Mouse (Mus musculus) myocyte (in vitro differentiated cells): ENCODE results near the gene Arglu1. TPM values are rescaled to one million over a fixed set of nuclear protein-coding genes. Genes with fewer than 3 reads are reported as not detected.

Experiments used
- H3K27me3 ChIP-seq: one replicate; pipeline ENCODE4 v1.6.1; 2011; ENCODE audit not compliant: control insufficient read depth, insufficient read depth, insufficient read length
- H3K36me3 ChIP-seq: one replicate; pipeline ENCODE4 v1.6.1; 2011; ENCODE audit not compliant: control insufficient read depth, insufficient read depth
- H3K4me2 ChIP-seq: one replicate; pipeline ENCODE4 v1.6.1; 2011; ENCODE audit warnings: low read depth, control low read depth
- H3K4me3 ChIP-seq: one replicate; pipeline ENCODE4 v1.5.1; 2011; ENCODE audit warnings: mild to moderate bottlenecking, control low read depth, moderate library complexity
- H3K79me2 ChIP-seq: one replicate; pipeline ENCODE4 v1.6.1; 2011; ENCODE audit not compliant: control insufficient read depth, insufficient read depth
- H3ac ChIP-seq: one replicate; pipeline ENCODE4 v1.6.1; 2011; ENCODE audit not compliant: control insufficient read depth, insufficient read length
- CEBPB ChIP-seq: IDR thresholded peaks from 2 replicates; pipeline ENCODE4 v1.6.1; 2011; ENCODE audit warnings: mild to moderate bottlenecking, moderate library complexity; ENCODE audit not compliant: poor library complexity, insufficient read depth, severe bottlenecking
- E2F4 ChIP-seq: IDR thresholded peaks from one replicate; pipeline ENCODE4 v1.6.1; 2011; ENCODE audit warnings: mild to moderate bottlenecking, control low read depth, moderate library complexity; ENCODE audit not compliant: insufficient read depth
- MAX ChIP-seq: IDR thresholded peaks from one replicate; pipeline ENCODE4 v1.6.1; 2011; ENCODE audit warnings: low read depth, mild to moderate bottlenecking, control low read depth
- MYOD1 ChIP-seq, 3 experiments: IDR thresholded peaks; one replicate each; pipeline ENCODE4 v1.6.1; 2011; ENCODE audit warnings: control low read depth in 2 of 3, low read depth in 2 of 3, mild to moderate bottlenecking in 2 of 3, moderate library complexity in 1 of 3; ENCODE audit not compliant: insufficient read length in 2 of 3, control insufficient read depth in 1 of 3
- MYOG ChIP-seq, 3 experiments: IDR thresholded peaks; one replicate each; pipeline ENCODE4 v1.6.1; 2011; ENCODE audit warnings: control low read depth in 2 of 3, low read depth in 2 of 3, mild to moderate bottlenecking in 2 of 3; ENCODE audit not compliant: insufficient read length in 2 of 3, control insufficient read depth in 1 of 3, insufficient read depth in 1 of 3
- POLR2A ChIP-seq: IDR thresholded peaks from one replicate; pipeline ENCODE4 v1.6.1; 2011; ENCODE audit warnings: low read depth, mild to moderate bottlenecking, control low read depth, moderate library complexity; ENCODE audit not compliant: insufficient read length
- POLR2AphosphoS2 ChIP-seq: IDR thresholded peaks from one replicate; pipeline ENCODE4 v1.6.1; 2011; ENCODE audit warnings: low read depth, control low read depth; ENCODE audit not compliant: insufficient read length
- REST ChIP-seq: IDR thresholded peaks from one replicate; pipeline ENCODE4 v1.6.1; 2011; ENCODE audit warnings: mild to moderate bottlenecking, control low read depth, moderate library complexity; ENCODE audit not compliant: insufficient read depth, insufficient read length
- SRF ChIP-seq: IDR thresholded peaks from one replicate; pipeline ENCODE4 v1.6.1; 2011; ENCODE audit warnings: low read depth; ENCODE audit not compliant: control insufficient read depth, insufficient read length
- TCF12 ChIP-seq: IDR thresholded peaks from one replicate; pipeline ENCODE4 v1.6.1; 2011; ENCODE audit warnings: mild to moderate bottlenecking, control low read depth; ENCODE audit not compliant: poor library complexity, insufficient read depth, severe bottlenecking
- TCF3 ChIP-seq: IDR thresholded peaks from one replicate; pipeline ENCODE4 v1.6.1; 2011; ENCODE audit warnings: low read depth, control low read depth; ENCODE audit not compliant: insufficient read length
- USF1 ChIP-seq: IDR thresholded peaks from one replicate; pipeline ENCODE4 v1.6.1; 2011; ENCODE audit warnings: low read depth, mild to moderate bottlenecking, control low read depth, moderate library complexity
- polyA plus RNA-seq: library from polyadenylated mRNA; unstranded; fragments of >200 nt; fragmentation: generic; extraction: Trizol; gene quantifications from one replicate; pipeline ENCODE4 v1.2.1, GENCODE M21; 2012; ENCODE audit warnings: missing spikeins

The Arglu1 gene
- polyA plus RNA-seq, 1 experiment: 17.7 TPM

DNA sequence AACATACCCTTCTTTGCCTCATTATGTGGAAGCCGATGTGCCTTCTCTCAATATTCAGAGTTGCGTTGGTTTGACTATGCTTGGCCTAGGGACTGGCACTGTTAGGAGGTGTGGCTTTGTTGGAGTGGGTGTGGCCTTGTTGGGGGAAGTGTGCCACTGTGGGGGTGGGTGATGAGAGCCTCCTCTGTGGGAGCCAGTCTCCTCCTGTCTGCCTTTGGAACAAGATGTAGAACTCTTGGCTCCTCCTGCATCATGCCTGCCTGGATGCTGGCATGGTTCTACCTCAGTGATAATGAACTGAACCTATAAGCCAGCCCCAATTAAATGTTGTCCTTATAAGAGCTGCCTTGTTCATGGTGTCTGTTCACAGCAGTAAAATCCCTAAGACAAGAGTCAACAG lies 38.3 kb upstream of the Arglu1 start:
- Histone ChIP-seq H3K4me3 (no peak overlapping the region), H3K36me3 (no peaks in the 10 kb centered on the region), H3ac (no peak overlapping the region), H3K27me3 (no peaks in the 10 kb centered on the region), H3K79me2 (no peaks in the 10 kb centered on the region), H3K4me2 (no peak overlapping the region)
- no peak for TF ChIP-seq MYOG (IDR thresholded peaks at IDR 0.05; ENCODE audit: control insufficient read depth in 1 of 3, insufficient read depth in 1 of 3, insufficient read length in 2 of 3, low read depth in 2 of 3)
- no peak for TF ChIP-seq SRF
- no peak for TF ChIP-seq MYOD1 (IDR thresholded peaks at IDR 0.05; ENCODE audit: control insufficient read depth in 1 of 3, insufficient read length in 2 of 3, low read depth in 2 of 3)
- TF ChIP-seq REST: no peak
- TF ChIP-seq CEBPB: no peak
- no peak for TF ChIP-seq TCF3
- TF ChIP-seq USF1: no peak
- no peak for TF ChIP-seq POLR2A
- no peak for TF ChIP-seq E2F4
- TF ChIP-seq TCF12: no peak
- TF ChIP-seq POLR2AphosphoS2: no peak
- no peak for TF ChIP-seq MAX

DNA sequence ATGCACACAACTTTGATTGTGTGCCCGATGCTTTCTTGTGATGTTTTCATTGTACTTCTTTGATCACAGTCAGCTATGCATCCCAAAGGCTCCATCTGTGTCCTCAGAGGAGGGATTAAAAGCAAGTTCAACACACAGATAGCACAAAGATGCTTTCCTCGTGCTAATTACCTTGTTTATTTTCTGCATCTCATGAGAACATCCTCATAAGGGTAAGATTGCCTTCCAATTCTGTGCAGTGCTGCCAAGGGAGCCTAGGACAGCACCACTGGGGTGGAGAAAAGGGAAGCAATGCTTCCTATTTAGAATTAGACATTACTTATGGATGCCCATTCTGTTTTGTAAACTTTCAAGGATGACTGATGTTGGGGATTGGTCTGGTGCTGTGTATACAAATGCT lies 36.2 kb upstream of the Arglu1 start:
- Histone ChIP-seq H3K36me3 (no peaks in the 10 kb centered on the region), H3K4me2 (no peak overlapping the region), H3ac (no peak overlapping the region), H3K27me3 (no peaks in the 10 kb centered on the region), H3K79me2 (no peaks in the 10 kb centered on the region), H3K4me3 (no peak overlapping the region)
- TF ChIP-seq TCF12: no peak
- TF ChIP-seq SRF: no peak
- no peak for TF ChIP-seq POLR2A
- TF ChIP-seq E2F4: no peak
- no peak for TF ChIP-seq MYOD1 (IDR thresholded peaks at IDR 0.05; ENCODE audit: control insufficient read depth in 1 of 3, insufficient read length in 2 of 3, low read depth in 2 of 3)
- TF ChIP-seq MYOG (IDR thresholded peaks at IDR 0.05; ENCODE audit: control insufficient read depth in 1 of 3, insufficient read depth in 1 of 3, insufficient read length in 2 of 3, low read depth in 2 of 3): no peak
- no peak for TF ChIP-seq TCF3
- TF ChIP-seq REST: no peak
- no peak for TF ChIP-seq USF1

GRCm38 (mm10) chr8:8704813-8705212 lies 14.5 kb upstream of the Arglu1 start:
- H3K27me3 ChIP-seq: no peaks in the 10 kb centered on the region
- no peak overlapping the region for H3ac ChIP-seq
- H3K4me2 ChIP-seq: no peak overlapping the region
- no peaks in the 10 kb centered on the region for H3K79me2 ChIP-seq
- H3K4me3 ChIP-seq: no peak overlapping the region
- no peaks in the 10 kb centered on the region for H3K36me3 ChIP-seq
- TF ChIP-seq E2F4: no peak
- no peak for TF ChIP-seq CEBPB
- TF ChIP-seq MYOD1 (IDR thresholded peaks at IDR 0.05; ENCODE audit: control insufficient read depth in 1 of 3, insufficient read length in 2 of 3, low read depth in 2 of 3): no peak
- no peak for TF ChIP-seq SRF
- no peak for TF ChIP-seq USF1
- no peak for TF ChIP-seq POLR2AphosphoS2
- no peak for TF ChIP-seq REST
- no peak for TF ChIP-seq POLR2A
- no peak for TF ChIP-seq TCF3
- TF ChIP-seq MAX: no peak
- TF ChIP-seq TCF12: no peak
- no peak for TF ChIP-seq MYOG (IDR thresholded peaks at IDR 0.05; ENCODE audit: control insufficient read depth in 1 of 3, insufficient read depth in 1 of 3, insufficient read length in 2 of 3, low read depth in 2 of 3)

GRCm38 (mm10) chr8:8703668-8704067 lies 13.3 kb upstream of the Arglu1 start:
- H3ac ChIP-seq: no peak overlapping the region
- H3K79me2 ChIP-seq: no peaks in the 10 kb centered on the region
- no peak overlapping the region for H3K4me2 ChIP-seq
- H3K4me3 ChIP-seq: no peak overlapping the region
- no peak for TF ChIP-seq TCF12
- TF ChIP-seq POLR2A: no peak
- TF ChIP-seq CEBPB: no peak
- no peak for TF ChIP-seq MYOD1 (IDR thresholded peaks at IDR 0.05; ENCODE audit: control insufficient read depth in 1 of 3, insufficient read length in 2 of 3, low read depth in 2 of 3)
- TF ChIP-seq POLR2AphosphoS2: no peak
- TF ChIP-seq MAX: no peak
- TF ChIP-seq TCF3: no peak
- TF ChIP-seq REST: no peak
- no peak for TF ChIP-seq MYOG (IDR thresholded peaks at IDR 0.05; ENCODE audit: control insufficient read depth in 1 of 3, insufficient read depth in 1 of 3, insufficient read length in 2 of 3, low read depth in 2 of 3)
- TF ChIP-seq SRF: no peak
- no peak for TF ChIP-seq E2F4
- TF ChIP-seq USF1: no peak
- H3K27me3 ChIP-seq: no peaks in the 10 kb centered on the region
- H3K36me3 ChIP-seq: no peaks in the 10 kb centered on the region

GRCm38 (mm10) chr8:8700821-8701220 lies 10.5 kb upstream of the Arglu1 start:
- no peaks in the 10 kb centered on the region for H3K36me3 ChIP-seq
- no peak overlapping the region for H3ac ChIP-seq
- H3K4me2 ChIP-seq: no peak overlapping the region
- H3K79me2 ChIP-seq: no peaks in the 10 kb centered on the region
- H3K4me3 ChIP-seq: no peak overlapping the region
- H3K27me3 ChIP-seq: no peaks in the 10 kb centered on the region
- no peak for TF ChIP-seq MAX
- no peak for TF ChIP-seq E2F4
